Mouse (Mus musculus): Measurements from ENCODE around the gene 4930558K02Rik.

Gene 4930558K02Rik

GRCm38 (mm10) chr1:161979536-161979935, at the start of gene 4930558K02Rik:
Gene 4930558K02Rik, minus strand, starts transcription at chr1:161979636.
- no peak for DNase-seq (ENCODE audit: low spot score)

- no peak for DNase-seq (ENCODE audit: low spot score)
These were observed 44.3 kb upstream of the 4930558K02Rik start for GRCm38 (mm10) chr1:162023681-162024270.

GRCm38 (mm10) chr1:162020766-162021165, 41.3 kb upstream of the 4930558K02Rik start:
- DNase-seq (ENCODE audit: low spot score) = no peak

- no peak for DNase-seq (ENCODE audit: low spot score)
These were observed 40.9 kb upstream of the 4930558K02Rik start for GRCm38 (mm10) chr1:162020303-162020731.

GRCm38 (mm10) chr1:162018601-162018977, 39.2 kb upstream of the 4930558K02Rik start:
- DNase-seq (ENCODE audit: low spot score) = no peak

- DNase-seq (ENCODE audit: low spot score) = no peak
These were observed 38.7 kb upstream of the 4930558K02Rik start for GRCm38 (mm10) chr1:162017975-162018600.

GRCm38 (mm10) chr1:162016982-162017381, 37.5 kb upstream of the 4930558K02Rik start:
- no peak for DNase-seq (ENCODE audit: low spot score)

GRCm38 (mm10) chr1:162015247-162015862, 35.9 kb upstream of the 4930558K02Rik start:
- no peak for DNase-seq (ENCODE audit: low spot score)

- DNase-seq (ENCODE audit: low spot score) = no peak
These were observed 34.1 kb upstream of the 4930558K02Rik start for GRCm38 (mm10) chr1:162013561-162013960.

GRCm38 (mm10) chr1:162011523-162012245, 32.2 kb upstream of the 4930558K02Rik start:
- DNase-seq (ENCODE audit: low spot score) = no peak

- no peak for DNase-seq (ENCODE audit: low spot score)
These were observed 29.6 kb upstream of the 4930558K02Rik start for GRCm38 (mm10) chr1:162009086-162009485.

- no peak for DNase-seq (ENCODE audit: low spot score)
These were observed 29.2 kb upstream of the 4930558K02Rik start for GRCm38 (mm10) chr1:162008631-162009067.

- no peak for DNase-seq (ENCODE audit: low spot score)
These were observed 28.8 kb upstream of the 4930558K02Rik start for GRCm38 (mm10) chr1:162008208-162008607.

GRCm38 (mm10) chr1:162006109-162006508, 26.7 kb upstream of the 4930558K02Rik start:
- no peak for DNase-seq (ENCODE audit: low spot score)

GRCm38 (mm10) chr1:162004821-162005770, 25.7 kb upstream of the 4930558K02Rik start:
- DNase-seq (ENCODE audit: low spot score) = no peak

- no peak for DNase-seq (ENCODE audit: low spot score)
These were observed 25.0 kb upstream of the 4930558K02Rik start for GRCm38 (mm10) chr1:162004518-162004780.

- DNase-seq (ENCODE audit: low spot score) = no peak
These were observed 24.5 kb upstream of the 4930558K02Rik start for GRCm38 (mm10) chr1:162003729-162004517.

GRCm38 (mm10) chr1:162001328-162001727, 21.9 kb upstream of the 4930558K02Rik start:
- no peak for DNase-seq (ENCODE audit: low spot score)

- DNase-seq (ENCODE audit: low spot score) = peak; percentile 48
These were observed 20.5 kb upstream of the 4930558K02Rik start for GRCm38 (mm10) chr1:161999882-162000371.

GRCm38 (mm10) chr1:161999338-161999737, 19.9 kb upstream of the 4930558K02Rik start:
- no peak for DNase-seq (ENCODE audit: low spot score)

GRCm38 (mm10) chr1:161998781-161999180, 19.3 kb upstream of the 4930558K02Rik start:
- DNase-seq (ENCODE audit: low spot score) = no peak

Measured in c-Kit-positive CD71-positive TER-119-positive erythroid progenitor cells, embryonic 14.5 days (primary cell).